ENCODE assay signal across 22 mouse cellular contexts in genomic region chr2:148153513-148154271, GRCm38 (mm10).
A peak's percentile ranks its signal among the peaks of the same experiment; 100 is the strongest.
DNase-seq lines count a peak whose midpoint lies in the region; ATAC-seq and TF ChIP-seq lines count a peak whose summit lies in the region.
"Had no signal": no experiment of that assay in that cellular context is flagged by ENCODE, and none has a peak within 500 bp of the region (broad histone marks: within the 10 kb centered on the region; RNA-seq: fewer than 3 reads in every experiment).

No protein-coding gene starts in this region.

- H3K4me2 ChIP-seq in lung, embryonic 14.5 days: no peak overlapping the region
- H3K4me2 ChIP-seq: embryonic facial prominence, embryonic 15.5 days; heart, embryonic 12.5 days; hindbrain, embryonic 12.5 days had no signal

- peak; percentile 10 for DNase-seq in gastrocnemius, postnatal 10 days
- DNase-seq in gastrocnemius, adult 18-20 months (ENCODE audit: low spot score): no peak
- DNase-seq in lung, embryonic 14.5 days: peak; percentile 57
- DNase-seq in lung, postnatal 25 days (ENCODE audit: low spot score): no peak
- DNase-seq in Muller cell, postnatal 12 days (ENCODE audit: inconsistent ontology term): peak; percentile 44
- DNase-seq in lung, postnatal 14 days: peak; percentile 37
- no peak for DNase-seq in cerebellum, postnatal 4 days (ENCODE audit: low spot score in 2 of 2)
- DNase-seq in left cerebral cortex, adult 2 months (ENCODE audit: extremely low spot score in 1 of 2, low spot score in 2 of 2): no peak
- DNase-seq: adrenal gland, postnatal 14 days; cerebellum, adult 11-12 months; cerebellum, adult 9-10 months; cerebellum, postnatal 25 days; heart, adult 2 months; heart, postnatal 4 days had no signal

- H3K27ac ChIP-seq in lung, embryonic 14.5 days (ENCODE audit: low read depth): no peak overlapping the region
- H3K27ac ChIP-seq in left cerebral cortex, adult 2 months: no peak overlapping the region
- H3K27ac ChIP-seq: embryonic facial prominence, embryonic 15.5 days; forebrain, embryonic 10.5 days; heart, adult 2 months; hindbrain, embryonic 12.5 days had no signal

- H3K4me1 ChIP-seq in lung, embryonic 14.5 days (ENCODE audit: insufficient read depth): no peaks in the 10 kb centered on the region
- H3K4me1 ChIP-seq: embryonic facial prominence, embryonic 15.5 days; forebrain, embryonic 10.5 days; heart, embryonic 12.5 days; hindbrain, embryonic 12.5 days had no signal

- no peak overlapping the region for H3K9ac ChIP-seq in lung, embryonic 14.5 days
- H3K9ac ChIP-seq: embryonic facial prominence, embryonic 15.5 days; heart, embryonic 12.5 days; hindbrain, embryonic 12.5 days had no signal

- WGBS in lung, embryonic 14.5 days: 70% methylated on average over 6 of the region's 6 CpGs

- H3K36me3 ChIP-seq in lung, embryonic 14.5 days (ENCODE audit: insufficient read depth): no peaks in the 10 kb centered on the region
- H3K36me3 ChIP-seq: embryonic facial prominence, embryonic 15.5 days; forebrain, embryonic 10.5 days; heart, embryonic 12.5 days; hindbrain, embryonic 12.5 days had no signal

- no peaks in the 10 kb centered on the region for H3K27me3 ChIP-seq in lung, embryonic 14.5 days (ENCODE audit: insufficient read depth, low read length)
- H3K27me3 ChIP-seq: embryonic facial prominence, embryonic 15.5 days; heart, embryonic 12.5 days; hindbrain, embryonic 12.5 days had no signal

- H3K9me3 ChIP-seq in lung, embryonic 14.5 days (ENCODE audit: low read depth, low read length): no peaks in the 10 kb centered on the region
- H3K9me3 ChIP-seq: embryonic facial prominence, embryonic 15.5 days; forebrain, embryonic 10.5 days; heart, embryonic 12.5 days; hindbrain, embryonic 12.5 days had no signal

- H3K4me3 ChIP-seq in lung, embryonic 14.5 days (ENCODE audit: low read depth, low read length): no peak overlapping the region
- no peak overlapping the region for H3K4me3 ChIP-seq in left cerebral cortex, adult 2 months
- H3K4me3 ChIP-seq: embryonic facial prominence, embryonic 15.5 days; erythroblast, embryonic 14.5 days; forebrain, embryonic 10.5 days; heart, adult 2 months; heart, embryonic 12.5 days; hindbrain, embryonic 12.5 days had no signal

- TF ChIP-seq CTCF in lung, embryonic 14.5 days (IDR thresholded peaks at IDR 0.05; ENCODE audit: low read depth): no peak
- no peak for TF ChIP-seq CTCF in left cerebral cortex, adult 2 months (IDR thresholded peaks at IDR 0.05)

- no peak for ATAC-seq in lung, embryonic 14.5 days (ENCODE audit: insufficient read depth)
- ATAC-seq: forebrain, embryonic 14.5 days; hindbrain, embryonic 16.5 days; inflammation-experienced regulatory T-cells, adult 6 months had no signal

- intact Hi-C loops in left cerebral cortex, adult 2 months (cut with DNase I): no loop called here

Comparison
In these comparisons a context has a peak if more than half of its experiments do, and no peak if none do; other contexts are left out.
1. DNase-seq: peak in gastrocnemius, postnatal 10 days (single experiment), lung, embryonic 14.5 days (single experiment), Muller cell, postnatal 12 days (single experiment) and lung, postnatal 14 days (single experiment); none in gastrocnemius, adult 18-20 months (single experiment), lung, postnatal 25 days (single experiment), cerebellum, postnatal 4 days (0 of 2) and left cerebral cortex, adult 2 months (0 of 2).